Mouse (Mus musculus) heart, embryonic 12.5 days (tissue): ENCODE results near the gene Thsd4. TPM values are rescaled to one million over a fixed set of nuclear protein-coding genes. Genes with fewer than 3 reads are reported as not detected.
A peak's percentile ranks its signal among the peaks of the same experiment; 100 is the strongest.

ENCODE experiments used
- ATAC-seq: fragments of 200-750 bp; cut with Nextera tagmentation; 2 replicates; pipeline ENCODE4 v1.8.0; 2017; ENCODE audit warnings: moderate TSS enrichment, moderate library complexity; ENCODE audit not compliant: insufficient number of reproducible peaks, low FRiP score
- H3K27ac ChIP-seq: fragments of 300-500 bp; sonication (generic); 2 replicates; pipeline ENCODE4 v1.5.1; 2016; ENCODE audit warnings: mild to moderate bottlenecking, moderate library complexity; ENCODE audit not compliant: poor library complexity, severe bottlenecking
- H3K27me3 ChIP-seq: fragments of 300-500 bp; sonication (generic); replicated peaks from 2 replicates; pipeline ENCODE4 v1.6.1; 2016; ENCODE audit warnings: mild to moderate bottlenecking, moderate library complexity
- H3K36me3 ChIP-seq: fragments of 300-500 bp; sonication (generic); 2 replicates; pipeline ENCODE4 v1.6.1; 2016; ENCODE audit warnings: mild to moderate bottlenecking, moderate library complexity
- H3K4me1 ChIP-seq: fragments of 300-500 bp; sonication (generic); replicated peaks from 2 replicates; pipeline ENCODE4 v1.6.1; 2016; ENCODE audit warnings: mild to moderate bottlenecking
- H3K4me2 ChIP-seq: fragments of 300-500 bp; sonication (generic); 2 replicates; pipeline ENCODE4 v1.6.1; 2016; ENCODE audit warnings: mild to moderate bottlenecking, moderate library complexity
- H3K4me3 ChIP-seq: fragments of 300-500 bp; sonication (generic); 2 replicates; pipeline ENCODE4 v1.5.1; 2016; ENCODE audit warnings: mild to moderate bottlenecking
- H3K9ac ChIP-seq: fragments of 300-500 bp; sonication (generic); 2 replicates; pipeline ENCODE4 v1.6.1; 2016; ENCODE audit warnings: mild to moderate bottlenecking, moderate library complexity
- H3K9me3 ChIP-seq: fragments of 300-500 bp; sonication (generic); replicated peaks from 2 replicates; pipeline ENCODE4 v1.6.1; 2016; ENCODE audit warnings: mild to moderate bottlenecking, moderate library complexity
- WGBS: fragments of 180-500 bp; shearing (Covaris S2); methylation state at CpG from one replicate; pipeline ENCODE4 v1.1.7; 2016; 5-methylcytosine and 5-hydroxymethylcytosine counted together
- polyA plus RNA-seq: library from polyadenylated mRNA; unstranded; fragments of >200 nt; fragmentation: Nextera tagmentation; extraction: Ambion mirVana; gene quantifications from 2 replicates; pipeline ENCODE4 v1.2.1, GENCODE M21; 2016

The Thsd4 gene
- polyA plus RNA-seq, 1 experiment from 2014 or later: 12.4 TPM

DNA sequence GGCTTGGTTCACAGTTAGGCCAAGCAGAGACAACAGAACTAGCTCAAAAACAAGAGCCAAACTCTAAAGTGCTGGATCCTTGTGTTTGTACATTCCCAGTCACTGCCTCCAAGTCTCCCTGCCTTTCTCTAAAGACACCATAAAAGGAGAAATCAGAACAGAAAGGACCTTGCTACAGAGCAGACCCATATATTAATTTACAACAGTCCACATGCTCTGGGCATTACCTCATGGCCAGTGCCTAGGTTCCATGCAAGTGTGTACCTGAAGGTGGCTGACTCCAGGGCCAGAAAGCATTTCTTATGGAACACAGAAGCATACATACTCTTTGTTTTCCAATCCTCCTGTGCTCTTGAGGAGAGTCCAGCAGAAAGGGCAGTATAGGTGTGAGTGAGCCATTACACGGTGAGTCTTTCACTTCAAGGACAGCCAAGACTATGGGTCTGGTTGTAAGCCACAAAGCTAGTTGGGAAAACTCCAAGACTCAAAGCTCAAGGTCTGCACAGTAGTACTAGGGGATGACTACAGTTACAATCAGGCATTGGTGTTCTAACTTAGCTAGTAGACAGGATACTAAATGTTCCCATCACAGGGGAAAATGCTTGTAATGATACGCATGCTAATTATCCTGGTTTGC is 216.5 kb downstream of the Thsd4 start:
- H3K4me1 ChIP-seq: peaks cover 11% of the 10 kb centered on the region; the same call in 1 of the 2 replicates
- H3K27ac ChIP-seq: no peak overlapping the region
- no peaks in the 10 kb centered on the region for H3K27me3 ChIP-seq
- no peak overlapping the region for H3K4me3 ChIP-seq
- no peak overlapping the region for H3K4me2 ChIP-seq
- H3K36me3 ChIP-seq: no peaks in the 10 kb centered on the region
- peaks cover 5% of the 10 kb centered on the region for H3K9me3 ChIP-seq
- H3K9ac ChIP-seq: no peak overlapping the region
- WGBS: 84% methylated on average over 2 of the region's 2 CpGs
- ATAC-seq: no peak

DNA sequence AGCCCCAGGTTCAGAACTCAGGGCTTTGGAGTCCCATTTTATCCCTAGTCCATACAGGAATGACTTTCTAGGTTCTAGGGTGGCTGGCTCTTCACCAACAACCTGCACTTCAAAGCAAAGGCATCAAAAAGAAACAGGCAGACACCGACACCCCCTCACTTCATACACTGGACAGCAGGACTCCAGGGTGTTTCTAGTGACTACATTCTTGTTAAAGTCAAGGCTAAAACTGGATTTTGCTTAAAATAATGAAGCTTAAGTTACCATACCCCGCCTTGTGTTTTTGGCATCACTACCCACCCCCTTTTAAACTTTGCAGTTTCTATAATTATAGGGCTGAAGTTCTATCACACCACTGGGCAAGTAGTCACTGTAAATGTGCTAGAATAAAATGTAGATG is 225.6 kb downstream of the Thsd4 start:
- Histone ChIP-seq H3K27ac (no peak overlapping the region), H3K36me3 (no peaks in the 10 kb centered on the region), H3K9ac (no peak overlapping the region), H3K9me3 (peaks cover 5% of the 10 kb centered on the region), H3K4me3 (no peak overlapping the region), H3K4me2 (no peak overlapping the region), H3K4me1 (no peaks in the 10 kb centered on the region), H3K27me3 (no peaks in the 10 kb centered on the region)
- WGBS: 79% methylated on average over 2 of the region's 2 CpGs
- no peak for ATAC-seq

- H3K27ac ChIP-seq: no peak overlapping the region
- no peaks in the 10 kb centered on the region for H3K27me3 ChIP-seq
- no peaks in the 10 kb centered on the region for H3K9me3 ChIP-seq
- no peaks in the 10 kb centered on the region for H3K36me3 ChIP-seq
- no peak overlapping the region for H3K4me3 ChIP-seq
- H3K9ac ChIP-seq: no peak overlapping the region
- no peaks in the 10 kb centered on the region for H3K4me1 ChIP-seq
- H3K4me2 ChIP-seq: no peak overlapping the region
- no peak for ATAC-seq
- 56% methylated on average over 6 of the region's 6 CpGs for WGBS
These were observed 226.6 kb downstream of the Thsd4 start for GRCm38 (mm10) chr9:60295199-60295598.

GRCm38 (mm10) chr9:60293129-60293528 is 228.7 kb downstream of the Thsd4 start:
- 81% methylated on average over 6 of the region's 6 CpGs for WGBS
- no peak overlapping the region for H3K4me3 ChIP-seq
- no peaks in the 10 kb centered on the region for H3K9me3 ChIP-seq
- H3K4me1 ChIP-seq: no peaks in the 10 kb centered on the region
- H3K9ac ChIP-seq: no peak overlapping the region
- H3K27ac ChIP-seq: no peak overlapping the region
- ATAC-seq: no peak
- no peaks in the 10 kb centered on the region for H3K36me3 ChIP-seq
- H3K27me3 ChIP-seq: no peaks in the 10 kb centered on the region
- H3K4me2 ChIP-seq: no peak overlapping the region

- WGBS: 81% methylated on average over 8 of the region's 8 CpGs
- no peaks in the 10 kb centered on the region for H3K9me3 ChIP-seq
- no peak overlapping the region for H3K4me2 ChIP-seq
- H3K4me3 ChIP-seq: no peak overlapping the region
- ATAC-seq: no peak
- H3K27ac ChIP-seq: no peak overlapping the region
- H3K4me1 ChIP-seq: no peaks in the 10 kb centered on the region
- H3K36me3 ChIP-seq: no peaks in the 10 kb centered on the region
- H3K9ac ChIP-seq: no peak overlapping the region
- no peaks in the 10 kb centered on the region for H3K27me3 ChIP-seq
These were observed 231.1 kb downstream of the Thsd4 start for GRCm38 (mm10) chr9:60290780-60291179.

DNA sequence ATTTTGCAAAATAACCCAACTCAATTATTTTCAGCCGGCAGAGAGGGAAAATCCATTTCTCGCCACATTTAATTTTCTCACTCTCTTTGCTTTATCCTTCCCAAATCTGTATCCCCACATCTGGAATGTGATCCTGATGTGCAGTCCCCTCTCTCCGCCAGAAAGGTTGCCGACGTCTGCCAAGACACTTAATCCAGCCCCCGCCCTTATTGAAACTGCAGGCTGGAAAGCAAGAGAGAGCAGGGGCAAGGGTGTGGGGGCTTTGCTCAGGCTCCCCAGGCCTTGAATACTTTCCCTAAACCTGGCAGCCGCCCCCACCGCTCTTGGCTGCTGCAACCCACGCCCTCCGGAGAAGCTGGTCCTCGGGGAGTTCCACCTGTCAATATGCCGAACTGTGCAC is 233.1 kb downstream of the Thsd4 start:
- 78% methylated on average over 12 of the region's 12 CpGs for WGBS
- Histone ChIP-seq H3K4me1 (no peaks in the 10 kb centered on the region), H3K4me2 (no peak overlapping the region), H3K36me3 (no peaks in the 10 kb centered on the region), H3K9me3 (no peaks in the 10 kb centered on the region), H3K27ac (no peak overlapping the region), H3K27me3 (no peaks in the 10 kb centered on the region), H3K4me3 (no peak overlapping the region), H3K9ac (no peak overlapping the region)
- ATAC-seq: no peak

DNA sequence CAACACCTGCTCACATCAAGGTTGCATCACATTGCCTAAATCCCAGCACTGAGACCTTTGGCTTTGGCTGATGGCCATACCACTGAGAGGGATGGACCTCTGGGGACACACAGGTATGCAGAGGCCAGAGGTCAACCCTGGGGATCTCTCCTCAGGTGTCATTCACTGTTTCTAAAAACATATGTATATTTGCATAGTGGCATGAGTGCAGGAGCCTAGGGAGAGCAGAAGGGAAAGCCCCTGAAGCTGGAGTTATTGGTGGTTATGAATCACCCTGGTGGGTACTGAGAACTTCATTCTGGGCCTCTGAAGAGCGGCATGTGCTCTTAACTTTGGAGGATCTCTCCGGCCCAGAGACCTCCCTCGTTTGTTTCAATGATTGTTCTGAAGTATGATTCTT is 235.5 kb downstream of the Thsd4 start:
- Histone ChIP-seq H3K9me3 (no peaks in the 10 kb centered on the region), H3K27me3 (no peaks in the 10 kb centered on the region), H3K4me1 (no peaks in the 10 kb centered on the region), H3K4me3 (no peak overlapping the region), H3K9ac (no peak overlapping the region), H3K4me2 (no peak overlapping the region), H3K36me3 (no peaks in the 10 kb centered on the region), H3K27ac (no peak overlapping the region)
- WGBS: 93% methylated on average over 3 of the region's 3 CpGs
- ATAC-seq: no peak

DNA sequence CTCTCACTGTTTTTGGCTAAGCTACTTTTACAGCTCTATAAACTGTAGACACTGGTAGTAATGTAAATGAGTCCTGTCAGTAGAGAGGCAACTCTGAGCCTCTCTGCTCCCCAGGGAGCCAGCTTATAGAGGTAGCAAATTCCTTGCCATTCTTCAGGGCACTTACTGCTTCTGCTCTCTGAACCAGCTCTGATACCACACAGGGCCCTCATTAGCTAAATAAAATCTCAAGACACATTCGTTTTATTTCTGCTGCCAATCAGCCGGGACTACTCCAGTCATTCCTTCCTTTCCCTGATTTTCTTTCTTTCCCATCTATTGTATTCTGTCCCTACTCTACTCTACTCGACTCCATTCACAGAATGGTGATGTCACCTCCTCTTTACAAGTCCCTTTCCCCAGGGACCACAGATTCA is 236.8 kb downstream of the Thsd4 start:
- 38% methylated on average over 3 of the region's 3 CpGs for WGBS
- ATAC-seq: no peak
- H3K27ac ChIP-seq: no peak overlapping the region

DNA sequence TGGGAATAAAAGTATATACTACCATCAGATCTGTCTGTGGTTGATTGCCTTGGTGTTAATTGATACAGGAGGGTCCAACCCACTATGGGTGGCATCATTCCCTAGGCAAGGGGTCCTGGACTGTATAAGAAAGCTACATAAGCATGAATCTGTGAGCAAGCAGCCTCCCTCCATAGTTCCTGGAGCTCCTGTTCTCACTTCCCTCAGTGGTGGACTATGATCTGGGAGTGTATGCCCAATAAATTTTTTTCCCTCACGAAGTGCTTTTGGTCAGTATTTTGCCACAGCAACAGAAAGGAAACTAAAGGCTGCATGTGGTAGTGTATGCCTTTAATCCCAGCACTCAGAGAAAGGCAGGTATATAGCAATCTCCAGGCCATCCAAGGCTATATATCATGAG is 237.5 kb downstream of the Thsd4 start:
- ATAC-seq: no peak
- H3K9me3 ChIP-seq: no peaks in the 10 kb centered on the region
- 79% methylated on average over 1 of the region's 1 CpGs for WGBS
- no peak overlapping the region for H3K4me2 ChIP-seq
- H3K27ac ChIP-seq: no peak overlapping the region
- H3K4me3 ChIP-seq: no peak overlapping the region
- H3K27me3 ChIP-seq: no peaks in the 10 kb centered on the region
- no peaks in the 10 kb centered on the region for H3K36me3 ChIP-seq
- no peak overlapping the region for H3K9ac ChIP-seq
- H3K4me1 ChIP-seq: peaks cover 8% of the 10 kb centered on the region; the same call in 1 of the 2 replicates

More for the DNA sequence above, 236.8 kb downstream of the Thsd4 start:
- Histone ChIP-seq H3K9me3 (no peaks in the 10 kb centered on the region), H3K9ac (no peak overlapping the region), H3K4me2 (no peak overlapping the region), H3K4me3 (no peak overlapping the region), H3K36me3 (no peaks in the 10 kb centered on the region), H3K27me3 (no peaks in the 10 kb centered on the region), H3K4me1 (peaks cover 4% of the 10 kb centered on the region; the same call in 1 of the 2 replicates)

DNA sequence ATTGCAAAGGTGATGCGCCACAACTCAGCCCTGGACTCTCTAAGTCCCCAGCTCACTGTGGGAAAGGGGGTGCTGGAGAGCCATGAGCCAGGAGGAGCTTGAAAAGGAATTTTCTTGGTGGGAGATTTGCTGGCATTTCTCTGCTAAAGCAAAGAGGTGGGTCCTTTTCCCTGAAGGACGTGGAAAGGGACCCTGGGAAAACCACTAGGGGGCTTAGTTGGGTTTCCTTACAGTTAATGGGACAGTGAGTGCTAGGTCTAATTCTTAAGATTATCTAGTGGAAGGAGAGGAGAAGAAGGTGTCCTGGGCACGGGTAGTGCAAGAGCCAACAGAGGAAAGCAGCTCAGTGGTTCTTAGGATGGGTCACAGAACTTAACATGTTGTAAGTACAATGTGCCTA is 238.3 kb downstream of the Thsd4 start:
- H3K36me3 ChIP-seq: no peaks in the 10 kb centered on the region
- no peaks in the 10 kb centered on the region for H3K27me3 ChIP-seq
- H3K4me1 ChIP-seq: peaks cover 8% of the 10 kb centered on the region; the same call in 1 of the 2 replicates
- no peaks in the 10 kb centered on the region for H3K9me3 ChIP-seq
- WGBS: 58% methylated on average over 3 of the region's 3 CpGs
- ATAC-seq: no peak
- H3K4me3 ChIP-seq: no peak overlapping the region
- no peak overlapping the region for H3K27ac ChIP-seq
- H3K4me2 ChIP-seq: no peak overlapping the region
- H3K9ac ChIP-seq: no peak overlapping the region

GRCm38 (mm10) chr9:60281281-60281680 is 240.6 kb downstream of the Thsd4 start:
- Histone ChIP-seq H3K36me3 (no peaks in the 10 kb centered on the region), H3K27ac (no peak overlapping the region), H3K4me2 (no peak overlapping the region), H3K4me3 (no peak overlapping the region), H3K9ac (no peak overlapping the region), H3K27me3 (no peaks in the 10 kb centered on the region), H3K9me3 (no peaks in the 10 kb centered on the region), H3K4me1 (peaks cover 8% of the 10 kb centered on the region; the same call in 1 of the 2 replicates)
- WGBS: 74% methylated on average over 11 of the region's 11 CpGs
- no peak for ATAC-seq

DNA sequence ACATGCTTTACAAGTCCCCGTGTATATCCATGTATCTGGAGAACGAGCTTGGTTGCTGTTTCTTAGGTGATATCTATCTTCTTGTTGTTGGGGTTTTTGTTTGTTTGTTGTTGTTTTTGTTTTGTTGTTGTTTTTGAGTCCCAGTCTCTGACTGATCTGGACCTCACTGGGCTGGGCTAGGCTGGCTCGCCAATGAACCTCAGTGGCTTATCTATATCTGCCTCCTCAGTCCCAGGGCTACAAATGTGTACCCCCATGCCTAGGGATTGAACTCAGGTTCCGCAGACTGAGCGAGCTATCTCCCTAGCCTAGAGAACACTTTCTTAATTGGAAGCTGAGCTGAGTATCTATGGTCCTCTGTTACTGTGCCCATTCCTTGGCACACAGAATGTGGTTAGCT is 241.1 kb downstream of the Thsd4 start:
- 80% methylated on average over 5 of the region's 5 CpGs for WGBS
- Histone ChIP-seq H3K36me3 (no peaks in the 10 kb centered on the region), H3K27ac (no peak overlapping the region), H3K9me3 (no peaks in the 10 kb centered on the region), H3K27me3 (no peaks in the 10 kb centered on the region), H3K4me3 (no peak overlapping the region), H3K4me2 (no peak overlapping the region), H3K9ac (no peak overlapping the region), H3K4me1 (peaks cover 8% of the 10 kb centered on the region; the same call in 1 of the 2 replicates)
- peak; percentile 59; the same call in 1 of the 2 replicates for ATAC-seq
